Mouse (Mus musculus): Measurements from ENCODE around the gene Zc3h10. TPM values are rescaled to one million over a fixed set of nuclear protein-coding genes. Genes with fewer than 3 reads are reported as not detected.
"Not testable (repeated sequence)": the region's sequence is repeated elsewhere in the genome, so short reads cannot be mapped to it uniquely, and the experiment has no call there.

The Zc3h10 gene
- polyA plus RNA-seq, 1 experiment: 18.7 TPM

GRCm38 (mm10) chr10:128575063-128575462 lies 27.5 kb upstream of the Zc3h10 start:
- 96% methylated on average over 2 of the region's 2 CpGs for WGBS
- Histone ChIP-seq H3K27me3 (ENCODE audit: control insufficient read depth, insufficient read depth, low read length) (no peaks in the 10 kb centered on the region), H3K27ac (ENCODE audit: insufficient read depth, low read length) (no peak overlapping the region), H3K4me1 (ENCODE audit: control insufficient read depth, insufficient read depth, low read length) (no peaks in the 10 kb centered on the region), H3K4me3 (replicated peaks; ENCODE audit: insufficient read depth, low read depth, low read length) (no peak overlapping the region)
- no peak for TF ChIP-seq CTCF (IDR thresholded peaks at IDR 0.05; ENCODE audit: borderline replicate concordance, insufficient read depth, low read depth, low read length)
- DNase-seq: no peak

GRCm38 (mm10) chr10:128565788-128566531 lies 18.4 kb upstream of the Zc3h10 start, which contains the start of gene Pa2g4:
Pa2g4 (minus strand) TSS chr10:128565987.
- H3K27ac ChIP-seq (ENCODE audit: insufficient read depth, low read length): peak within 1 kb of the TSS; percentile 17
- under 1% methylated on average over 58 of the region's 58 CpGs for whole genome bisulfite sequencing
- peak; percentile 76; the same call in 1 of the 2 replicates for TF ChIP-seq POLR2A (IDR thresholded peaks at IDR 0.05; ENCODE audit: borderline replicate concordance, insufficient read depth, low read length)
- no peak for TF ChIP-seq CTCF (IDR thresholded peaks at IDR 0.05; ENCODE audit: borderline replicate concordance, insufficient read depth, low read depth, low read length)
- DNase-seq: peak; percentile 98 to 99
- H3K4me3 ChIP-seq (replicated peaks; ENCODE audit: insufficient read depth, low read depth, low read length): peak within 1 kb of the TSS; percentile 81
- no peaks in the 10 kb centered on the region for H3K27me3 ChIP-seq (ENCODE audit: control insufficient read depth, insufficient read depth, low read length)
- no peaks in the 10 kb centered on the region; the same call in none of the 2 replicates for H3K4me1 ChIP-seq (ENCODE audit: control insufficient read depth, insufficient read depth, low read length)

- no peak for DNase-seq
- Histone ChIP-seq H3K27ac (ENCODE audit: insufficient read depth, low read length) (peak overlapping the region; percentile 1; the same call in 1 of the 2 replicates), H3K4me1 (ENCODE audit: control insufficient read depth, insufficient read depth, low read length) (no peaks in the 10 kb centered on the region; the same call in none of the 2 replicates), H3K27me3 (ENCODE audit: control insufficient read depth, insufficient read depth, low read length) (no peaks in the 10 kb centered on the region), H3K4me3 (replicated peaks; ENCODE audit: insufficient read depth, low read depth, low read length) (peak overlapping the region; percentile 81)
- WGBS: 1% methylated on average over 46 of the region's 46 CpGs
- TF ChIP-seq CTCF (IDR thresholded peaks at IDR 0.05; ENCODE audit: borderline replicate concordance, insufficient read depth, low read depth, low read length): no peak
- no peak for TF ChIP-seq POLR2A (IDR thresholded peaks at IDR 0.05; ENCODE audit: borderline replicate concordance, insufficient read depth, low read length)
Observed at GRCm38 (mm10) chr10:128565206-128565787, 17.7 kb upstream of the Zc3h10 start.

GRCm38 (mm10) chr10:128563544-128563943 lies 16.0 kb upstream of the Zc3h10 start:
- H3K4me1 ChIP-seq (ENCODE audit: control insufficient read depth, insufficient read depth, low read length): no peaks in the 10 kb centered on the region; the same call in none of the 2 replicates
- no peak overlapping the region for H3K27ac ChIP-seq (ENCODE audit: insufficient read depth, low read length)
- TF ChIP-seq CTCF (IDR thresholded peaks at IDR 0.05; ENCODE audit: borderline replicate concordance, insufficient read depth, low read depth, low read length) (no peak), POLR2A (IDR thresholded peaks at IDR 0.05; ENCODE audit: borderline replicate concordance, insufficient read depth, low read length) (no peak)
- WGBS: 81% methylated on average over 6 of the region's 6 CpGs
- DNase-seq: no peak
- H3K27me3 ChIP-seq (ENCODE audit: control insufficient read depth, insufficient read depth, low read length): no peaks in the 10 kb centered on the region
- H3K4me3 ChIP-seq (replicated peaks; ENCODE audit: insufficient read depth, low read depth, low read length): no peak overlapping the region

- no peak overlapping the region for H3K27ac ChIP-seq (ENCODE audit: insufficient read depth, low read length)
- H3K4me3 ChIP-seq (replicated peaks; ENCODE audit: insufficient read depth, low read depth, low read length): no peak overlapping the region
- no peaks in the 10 kb centered on the region for H3K27me3 ChIP-seq (ENCODE audit: control insufficient read depth, insufficient read depth, low read length)
- DNase-seq: no peak
- WGBS: 85% methylated on average over 6 of the region's 6 CpGs
- TF ChIP-seq CTCF (IDR thresholded peaks at IDR 0.05; ENCODE audit: borderline replicate concordance, insufficient read depth, low read depth, low read length) (no peak), POLR2A (IDR thresholded peaks at IDR 0.05; ENCODE audit: borderline replicate concordance, insufficient read depth, low read length) (no peak)
- no peaks in the 10 kb centered on the region for H3K4me1 ChIP-seq (ENCODE audit: control insufficient read depth, insufficient read depth, low read length)
Observed at GRCm38 (mm10) chr10:128556963-128557362, 9.4 kb upstream of the Zc3h10 start.

GRCm38 (mm10) chr10:128556286-128556685 lies 8.7 kb upstream of the Zc3h10 start:
- Histone ChIP-seq H3K27me3 (ENCODE audit: control insufficient read depth, insufficient read depth, low read length) (no peaks in the 10 kb centered on the region), H3K4me3 (replicated peaks; ENCODE audit: insufficient read depth, low read depth, low read length) (no peak overlapping the region), H3K4me1 (ENCODE audit: control insufficient read depth, insufficient read depth, low read length) (no peaks in the 10 kb centered on the region), H3K27ac (ENCODE audit: insufficient read depth, low read length) (no peak overlapping the region)
- TF ChIP-seq CTCF (IDR thresholded peaks at IDR 0.05; ENCODE audit: borderline replicate concordance, insufficient read depth, low read depth, low read length) (0 out of 2 replicates have a peak, but pooled peaks have one; percentile 3), POLR2A (IDR thresholded peaks at IDR 0.05; ENCODE audit: borderline replicate concordance, insufficient read depth, low read length) (no peak)
- no peak for DNase-seq

- not testable (repeated sequence) for H3K27ac ChIP-seq (ENCODE audit: insufficient read depth, low read length); DNase-seq; H3K4me1 ChIP-seq (ENCODE audit: control insufficient read depth, insufficient read depth, low read length); H3K4me3 ChIP-seq (replicated peaks; ENCODE audit: insufficient read depth, low read depth, low read length); H3K27me3 ChIP-seq (ENCODE audit: control insufficient read depth, insufficient read depth, low read length)
- 82% methylated on average over 1 of the region's 1 CpGs for WGBS
Observed at GRCm38 (mm10) chr10:128555567-128555966, 8.0 kb upstream of the Zc3h10 start.

GRCm38 (mm10) chr10:128550144-128550823 lies 2.7 kb upstream of the Zc3h10 start:
- not testable (repeated sequence) for H3K4me3 ChIP-seq (replicated peaks; ENCODE audit: insufficient read depth, low read depth, low read length); H3K27ac ChIP-seq (ENCODE audit: insufficient read depth, low read length)
- WGBS: 91% methylated on average over 11 of the region's 11 CpGs

GRCm38 (mm10) chr10:128549682-128550057 lies 2.1 kb upstream of the Zc3h10 start:
- peak overlapping the region; percentile 79; the same call in 1 of the 2 replicates for H3K27ac ChIP-seq (ENCODE audit: insufficient read depth, low read length)
- not testable (repeated sequence) for H3K4me1 ChIP-seq (ENCODE audit: control insufficient read depth, insufficient read depth, low read length); H3K27me3 ChIP-seq (ENCODE audit: control insufficient read depth, insufficient read depth, low read length); H3K4me3 ChIP-seq (replicated peaks; ENCODE audit: insufficient read depth, low read depth, low read length)
- WGBS: 45% methylated on average over 6 of the region's 6 CpGs
- DNase-seq: peak; percentile 55 to 56

More at GRCm38 (mm10) chr10:128550144-128550823, 2.7 kb upstream of the Zc3h10 start:
- H3K27me3 ChIP-seq (ENCODE audit: control insufficient read depth, insufficient read depth, low read length); H3K4me1 ChIP-seq (ENCODE audit: control insufficient read depth, insufficient read depth, low read length): not testable (repeated sequence)
- peak; percentile 20 to 24 for DNase-seq

All from cerebellum, adult 2 months (tissue).